Mouse (Mus musculus) embryo, embryonic 11 days (tissue): ENCODE measurements around the gene A930004D18Rik.
"Not testable (repeated sequence)": the region's sequence is repeated elsewhere in the genome, so short reads cannot be mapped to it uniquely, and the experiment has no call there.

Experiments
- DNase-seq: peaks from one replicate; pipeline ENCODE4 v3.0.0-alpha.2; 2015

Gene A930004D18Rik

GRCm38 (mm10) chr2:18004286-18004685 lies 33.3 kb downstream of the A930004D18Rik start:
- no peak for DNase-seq

DNA sequence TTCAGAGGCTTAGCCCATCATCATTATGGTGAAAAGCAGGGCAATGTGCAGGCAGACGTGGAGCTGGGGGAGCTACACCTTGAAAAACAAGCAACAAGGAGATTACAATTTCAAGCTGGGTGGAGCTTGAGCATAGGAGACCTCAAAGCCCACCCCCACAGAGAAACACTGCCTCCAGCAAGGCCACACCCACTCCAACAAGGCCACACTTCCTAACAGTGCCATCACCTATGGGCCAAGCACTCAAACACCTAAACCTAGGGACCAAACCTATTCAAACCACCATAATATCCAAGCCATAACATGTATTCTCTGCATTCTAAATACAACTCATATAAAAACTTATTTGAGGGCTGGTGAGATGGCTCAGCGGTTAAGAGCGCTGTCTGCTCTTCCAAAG lies 35.2 kb downstream of the A930004D18Rik start:
- DNase-seq: no peak

- no peak for DNase-seq
These were observed 40.7 kb downstream of the A930004D18Rik start, which contains the start of gene H2al2a for GRCm38 (mm10) chr2:17996858-17997257. Gene H2al2a, minus strand, starts transcription at chr2:17996958.

DNA sequence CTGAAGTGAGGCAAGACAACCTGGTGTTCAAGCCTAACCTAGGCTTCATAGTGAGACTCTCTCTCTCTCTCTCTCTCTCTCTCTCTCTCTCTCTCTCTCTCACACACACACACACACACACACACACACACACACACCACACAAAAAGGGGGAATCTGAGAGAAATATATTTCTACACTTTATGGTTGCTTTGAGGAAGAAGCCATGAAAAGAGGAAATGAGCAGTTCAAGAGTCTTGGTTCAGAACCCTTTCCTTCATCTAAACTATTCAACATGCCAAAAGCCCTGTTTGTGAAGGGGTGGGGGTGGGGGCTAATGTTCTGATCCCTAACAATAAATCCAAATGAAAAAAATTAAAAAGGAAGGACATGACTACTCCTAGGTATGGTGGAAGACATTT lies 48.0 kb downstream of the A930004D18Rik start:
- no peak for DNase-seq

GRCm38 (mm10) chr2:17989115-17989514 lies 48.4 kb downstream of the A930004D18Rik start:
- DNase-seq: no peak

DNA sequence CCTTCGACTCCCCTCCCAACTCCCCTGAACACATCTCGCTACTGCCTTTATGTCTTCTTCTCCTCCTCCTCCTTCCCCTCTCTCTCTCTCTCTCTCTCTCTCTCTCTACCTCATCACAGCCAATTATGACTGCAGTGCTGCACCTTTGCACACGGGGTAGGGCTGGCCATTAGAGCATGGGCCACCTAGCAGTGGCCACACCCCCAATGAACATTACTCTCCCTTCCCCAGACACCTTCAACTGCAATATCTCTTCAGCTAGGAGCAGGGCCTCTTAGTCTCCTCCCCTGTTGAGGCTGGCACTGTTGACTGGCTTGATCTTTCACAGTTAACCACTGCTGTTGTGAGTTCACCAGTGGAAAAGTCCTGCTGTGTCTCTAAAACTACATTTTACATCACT lies 50.8 kb downstream of the A930004D18Rik start:
- no peak for DNase-seq

GRCm38 (mm10) chr2:17984774-17985173 lies 52.8 kb downstream of the A930004D18Rik start:
- no peak for DNase-seq

DNA sequence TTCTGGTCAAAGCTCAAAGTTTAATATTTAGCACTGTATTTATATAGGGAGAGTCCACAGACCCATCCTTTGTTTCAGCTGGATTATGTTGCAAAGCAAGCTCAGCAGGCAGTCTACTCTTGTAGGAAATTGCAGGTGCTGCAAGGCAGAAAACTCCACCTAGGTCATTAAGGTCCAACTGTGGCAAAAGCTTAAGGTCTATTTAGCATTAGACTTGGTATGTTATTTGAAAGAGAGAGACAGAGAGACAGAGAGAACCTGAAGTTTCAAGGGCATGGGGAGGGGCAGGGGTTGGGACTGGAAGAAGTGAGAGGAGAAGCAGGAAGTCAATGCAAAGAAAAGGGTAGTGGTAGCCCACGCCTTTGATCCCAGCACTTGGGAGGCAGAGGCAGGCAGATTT lies 54.8 kb downstream of the A930004D18Rik start:
- DNase-seq: no peak

DNA sequence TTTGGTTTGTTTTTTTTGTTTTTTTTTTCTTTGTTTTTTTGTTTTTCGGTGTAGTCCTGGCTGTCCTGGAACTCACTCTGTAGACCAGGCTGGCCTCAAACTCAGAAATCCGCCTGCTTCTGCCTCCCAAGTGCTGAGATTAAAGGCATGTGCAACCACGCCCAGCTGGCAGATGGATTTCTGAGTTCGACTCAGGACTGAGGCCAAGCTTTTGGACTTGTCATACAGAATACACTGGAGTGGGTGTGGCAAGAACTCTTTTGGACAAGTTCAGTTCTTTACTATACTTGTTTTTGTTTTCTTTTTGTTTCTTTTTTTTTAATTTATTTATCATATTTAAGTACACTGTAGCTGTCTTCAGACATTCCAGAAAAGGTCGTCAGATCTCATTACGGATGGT lies 58.8 kb downstream of the A930004D18Rik start:
- DNase-seq: no peak

DNA sequence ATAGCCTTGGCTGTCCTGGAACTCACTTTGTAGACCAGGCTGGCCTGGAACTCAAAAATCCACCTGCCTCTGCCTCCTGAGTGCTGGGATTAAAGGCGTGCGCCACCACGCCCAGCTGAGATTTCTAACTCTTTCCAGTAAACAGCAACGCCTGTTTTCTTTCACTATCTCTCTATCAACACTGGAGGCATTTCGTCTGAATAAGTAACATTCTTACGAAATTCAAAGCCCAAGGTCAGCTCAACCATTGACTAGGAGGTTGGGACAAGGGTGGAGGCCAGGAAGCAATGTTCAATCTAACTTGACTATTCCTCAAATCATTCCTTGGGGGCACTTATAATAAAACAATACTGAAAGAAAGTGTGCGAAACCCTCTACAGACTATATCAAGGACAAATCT lies 59.3 kb downstream of the A930004D18Rik start:
- DNase-seq: not testable (repeated sequence)

- DNase-seq: not testable (repeated sequence)
These were observed 59.9 kb downstream of the A930004D18Rik start for GRCm38 (mm10) chr2:17977645-17978044.

- no peak for DNase-seq
These were observed 61.8 kb downstream of the A930004D18Rik start for GRCm38 (mm10) chr2:17975601-17976327.
